Mouse (Mus musculus) heart, postnatal 14 days (tissue): Measurements from ENCODE around the gene Alad. TPM values are rescaled to one million over a fixed set of nuclear protein-coding genes. Genes with fewer than 3 reads are reported as not detected.
A peak's percentile ranks its signal among the peaks of the same experiment; 100 is the strongest.
"Not testable (repeated sequence)": the region's sequence is repeated elsewhere in the genome, so short reads cannot be mapped to it uniquely, and the experiment has no call there.

Experiments used
- DNase-seq, 2 experiments: peaks; one replicate each; pipeline ENCODE4 v3.0.0; 2021 to 2022
- intact Hi-C: fragments of 180-260 bp; cut with DNase I; formaldehyde crosslinking; loops from one replicate; pipeline ENCODE4 v1.15.1; 2025
- total RNA-seq, 2 experiments: library from RNA; stranded (reverse); gene quantifications; 2 replicates each; pipeline ENCODE4 v1.2.3; 2021

The Alad gene
- total RNA-seq, 2 experiments from 2014 or later: 46.5 to 47.9 TPM

DNA sequence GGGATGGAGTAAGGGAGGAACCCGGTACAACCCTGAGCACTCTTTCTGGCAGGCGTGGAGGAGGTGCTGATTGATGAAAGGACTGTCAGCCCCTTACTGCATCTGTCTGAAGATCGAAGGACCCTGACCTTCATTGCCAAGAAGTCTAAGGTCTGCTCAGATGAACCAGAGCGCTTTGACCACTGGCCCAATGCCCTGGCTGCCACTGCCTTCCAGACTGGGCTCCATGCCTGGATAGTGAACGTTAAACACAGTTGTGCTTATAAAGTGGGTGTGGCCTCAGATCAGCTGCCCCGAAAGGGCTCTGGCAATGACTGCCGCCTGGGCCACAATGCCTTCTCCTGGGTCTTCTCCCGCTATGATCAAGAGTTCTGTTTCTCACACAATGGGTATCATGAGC, 23.8 kb downstream of the Alad start:
- DNase-seq: peak; percentile 54 to 73
- intact Hi-C loops: no loop called here

DNA sequence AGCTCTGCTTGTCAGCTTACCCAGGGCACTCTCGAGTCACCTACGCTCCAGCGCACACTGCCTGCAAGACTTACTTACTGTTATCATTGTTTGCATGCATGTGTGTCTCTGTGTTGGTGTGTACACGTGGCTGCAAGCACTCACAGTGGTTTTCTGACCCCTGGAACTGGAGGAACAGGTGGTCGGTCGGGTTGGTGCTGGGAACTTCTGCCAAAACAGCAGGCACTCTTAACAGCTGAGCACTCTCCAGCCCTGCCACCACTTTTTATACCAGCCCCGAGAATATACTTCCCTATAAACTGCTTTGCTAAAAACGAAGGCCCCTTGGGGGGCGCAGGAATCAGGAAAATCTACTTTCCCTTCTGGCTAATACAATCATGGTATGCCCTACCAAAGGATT, 25.5 kb downstream of the Alad start:
- intact Hi-C loops: no loop called here
- DNase-seq: no peak

DNA sequence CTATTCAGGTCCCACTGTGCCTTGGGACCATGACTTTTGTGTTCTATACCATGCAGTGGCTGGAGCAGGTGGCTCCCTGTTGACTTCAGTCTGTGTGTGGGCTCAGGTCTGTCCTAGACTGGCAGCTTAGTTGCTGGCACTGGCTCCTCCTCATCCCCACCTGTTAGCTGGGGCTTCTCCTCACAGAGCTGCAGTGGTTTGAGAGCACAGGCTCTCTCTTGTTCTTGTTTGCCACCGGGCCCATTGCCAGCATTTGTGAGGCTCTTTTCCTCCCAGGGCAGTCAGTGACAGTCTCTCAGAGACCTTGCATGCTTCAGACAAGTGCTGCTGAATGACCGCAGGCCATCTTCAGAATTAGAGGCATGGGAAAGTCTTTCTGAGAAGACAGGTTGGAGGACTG, 27.0 kb downstream of the Alad start:
- intact Hi-C loops: no loop called here
- DNase-seq: no peak

DNA sequence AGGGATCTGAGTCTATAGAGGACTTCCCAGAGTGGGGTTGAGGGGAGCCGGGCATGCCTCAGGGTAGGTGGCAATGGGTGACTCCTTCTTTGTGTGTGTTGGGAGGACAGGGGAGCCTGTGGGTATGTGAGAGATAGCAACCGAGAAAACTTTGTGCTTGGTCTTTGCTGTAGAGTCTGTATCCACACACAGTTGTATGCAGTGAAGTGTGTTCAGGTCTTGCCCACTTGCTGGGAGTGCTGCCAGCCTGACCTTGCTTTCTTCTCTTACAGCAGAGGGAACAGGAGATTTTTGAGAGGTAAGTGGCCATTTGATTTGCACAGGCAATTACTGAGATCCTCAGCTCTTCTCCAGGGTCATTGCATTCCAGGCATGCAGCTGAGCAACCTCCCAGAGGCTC, 31.8 kb downstream of the Alad start:
- intact Hi-C loops: no loop called here
- DNase-seq: no peak

DNA sequence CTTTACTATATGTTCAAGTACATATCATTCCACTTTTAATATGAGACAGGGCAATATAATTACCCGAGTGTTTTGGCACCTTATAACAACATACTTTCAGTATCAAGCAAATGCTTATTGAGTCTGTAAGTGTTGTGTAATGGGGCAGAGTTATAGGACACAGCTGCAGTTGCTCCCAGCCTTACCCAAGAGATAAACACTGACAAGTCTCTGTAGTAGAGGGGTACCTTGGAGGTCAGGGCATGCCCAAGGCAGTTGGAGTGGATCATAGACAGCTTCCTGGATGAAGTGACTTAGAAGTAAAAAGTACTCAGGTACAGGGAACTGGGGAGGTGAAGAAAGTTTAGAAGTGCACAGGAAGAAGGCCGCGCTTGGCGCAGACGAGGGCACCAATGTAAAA, 32.5 kb downstream of the Alad start:
- intact Hi-C loops: no loop called here
- no peak for DNase-seq

DNA sequence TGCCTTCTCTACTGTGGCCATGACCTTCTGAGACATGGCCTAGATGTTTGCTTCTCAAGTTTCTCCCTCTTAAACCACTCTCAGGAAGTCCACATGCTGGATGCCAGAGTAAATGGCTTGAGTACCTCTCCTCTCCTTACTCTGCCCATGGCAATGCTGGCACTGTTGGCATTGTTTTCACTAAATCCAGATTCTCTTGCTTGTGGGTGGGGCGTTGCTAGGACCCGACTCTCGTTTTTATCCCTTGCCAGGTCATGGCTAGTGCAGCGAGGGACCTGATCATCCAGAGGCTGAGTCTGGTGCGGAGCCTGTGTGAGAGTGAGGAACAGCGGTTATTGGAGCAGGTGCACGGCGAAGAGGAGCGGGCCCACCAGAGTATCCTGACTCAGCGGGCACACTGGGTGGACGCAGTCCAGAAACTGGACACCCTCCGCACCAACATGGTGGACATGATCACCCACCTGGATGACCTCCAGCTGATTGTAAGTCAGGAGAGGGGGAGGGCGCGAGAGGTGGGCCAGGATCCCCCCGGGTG, 33.5 kb downstream of the Alad start:
- DNase-seq: no peak
- intact Hi-C loops: no loop called here

DNA sequence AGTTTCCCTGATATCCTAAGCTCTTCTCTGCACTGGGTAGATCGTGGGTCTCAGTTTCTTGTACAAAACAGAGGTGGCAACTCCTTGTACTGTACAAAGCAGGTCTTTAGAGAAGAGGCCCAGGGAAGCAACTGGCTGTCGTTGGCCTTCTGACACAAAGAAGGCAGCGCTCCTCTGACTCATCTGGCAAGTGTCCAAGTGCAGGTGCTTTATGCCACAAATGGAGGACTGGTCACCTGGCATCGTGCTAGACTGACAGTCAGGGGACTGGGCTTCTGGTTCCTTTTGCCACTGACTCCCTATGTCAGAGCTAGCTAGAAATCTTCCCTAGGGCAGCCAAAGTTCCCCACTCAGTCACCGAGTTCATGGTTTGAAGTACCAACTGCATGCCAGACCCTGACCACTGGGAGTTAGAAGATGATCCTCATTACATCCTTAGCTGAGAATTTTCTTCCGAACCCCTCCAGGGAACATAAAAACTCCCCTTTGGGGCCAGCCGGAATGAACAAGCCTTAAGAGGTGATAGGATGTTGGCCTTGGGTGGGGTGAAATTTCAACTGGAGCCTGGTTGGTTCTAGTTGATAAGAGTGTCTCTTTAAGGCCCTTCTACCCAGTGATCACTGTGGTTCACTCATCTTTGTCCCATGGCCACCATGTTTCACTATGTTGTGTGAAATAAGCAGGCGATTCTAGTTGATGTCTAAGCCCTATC, 34.1 kb downstream of the Alad start:
- no peak for DNase-seq
- intact Hi-C loops: no loop called here

DNA sequence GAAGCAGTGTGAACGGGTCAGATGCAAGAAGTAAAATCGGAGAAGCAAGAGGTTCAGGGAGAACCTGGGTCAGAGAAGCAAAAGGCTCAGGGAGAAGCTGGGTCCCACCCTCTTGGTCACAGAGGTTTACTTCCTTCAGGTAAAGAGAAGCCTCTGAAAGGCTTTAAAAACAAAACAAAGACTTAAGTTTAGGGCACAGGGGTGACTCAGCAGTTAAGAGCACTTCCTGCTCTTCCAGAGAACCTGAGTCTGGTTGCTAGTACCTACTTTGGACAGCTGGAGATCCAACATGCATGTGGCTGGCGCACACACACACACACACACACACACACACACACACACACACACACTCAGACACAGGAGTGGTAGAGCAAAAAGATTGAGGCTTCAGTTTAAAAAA, 34.8 kb downstream of the Alad start:
- intact Hi-C loops: no loop called here
- DNase-seq: no peak

DNA sequence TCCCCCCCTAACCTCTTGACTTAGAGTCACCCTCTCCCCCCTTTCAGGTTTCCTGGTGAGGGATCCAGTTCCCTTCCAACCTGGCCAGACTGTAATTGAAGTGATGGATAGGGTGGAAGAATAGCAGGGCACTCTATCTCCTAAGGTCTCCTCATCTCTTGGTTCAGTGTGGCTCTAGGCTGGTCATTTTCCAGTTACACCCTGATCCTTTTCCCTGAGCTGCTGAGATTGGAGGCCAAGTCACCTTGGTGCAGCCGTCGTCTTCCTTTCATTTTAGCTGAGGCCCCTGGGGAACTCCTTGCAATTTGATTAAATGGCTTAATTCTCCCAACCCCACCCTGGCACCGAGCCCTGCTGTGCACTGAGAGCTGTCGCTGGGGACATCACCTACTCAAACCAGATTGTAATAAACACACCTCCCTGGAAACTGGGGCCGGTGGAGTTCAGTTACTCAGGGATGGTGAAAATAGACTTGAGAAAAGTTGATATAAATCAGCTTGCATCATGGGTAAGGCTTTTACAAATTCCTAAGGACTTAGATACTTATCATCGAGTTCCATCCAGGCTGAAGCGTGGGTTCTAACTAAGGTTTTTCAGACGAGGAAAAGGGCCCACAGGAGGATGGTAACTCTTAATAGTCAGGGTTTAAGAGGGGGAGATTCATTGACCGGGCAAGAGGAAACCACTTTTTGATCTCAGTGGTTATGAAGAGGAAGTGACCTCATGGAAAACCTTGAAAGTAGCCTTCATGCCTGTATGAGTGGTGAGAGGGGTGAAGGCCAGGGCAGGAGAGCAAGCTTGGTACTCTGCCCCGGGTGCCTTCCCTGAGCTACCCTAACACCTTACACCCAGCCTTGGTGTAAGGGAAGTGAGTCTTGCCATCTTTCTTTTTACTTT, 38.8 kb downstream of the Alad start:
- no peak for DNase-seq
- intact Hi-C loops: no loop called here

DNA sequence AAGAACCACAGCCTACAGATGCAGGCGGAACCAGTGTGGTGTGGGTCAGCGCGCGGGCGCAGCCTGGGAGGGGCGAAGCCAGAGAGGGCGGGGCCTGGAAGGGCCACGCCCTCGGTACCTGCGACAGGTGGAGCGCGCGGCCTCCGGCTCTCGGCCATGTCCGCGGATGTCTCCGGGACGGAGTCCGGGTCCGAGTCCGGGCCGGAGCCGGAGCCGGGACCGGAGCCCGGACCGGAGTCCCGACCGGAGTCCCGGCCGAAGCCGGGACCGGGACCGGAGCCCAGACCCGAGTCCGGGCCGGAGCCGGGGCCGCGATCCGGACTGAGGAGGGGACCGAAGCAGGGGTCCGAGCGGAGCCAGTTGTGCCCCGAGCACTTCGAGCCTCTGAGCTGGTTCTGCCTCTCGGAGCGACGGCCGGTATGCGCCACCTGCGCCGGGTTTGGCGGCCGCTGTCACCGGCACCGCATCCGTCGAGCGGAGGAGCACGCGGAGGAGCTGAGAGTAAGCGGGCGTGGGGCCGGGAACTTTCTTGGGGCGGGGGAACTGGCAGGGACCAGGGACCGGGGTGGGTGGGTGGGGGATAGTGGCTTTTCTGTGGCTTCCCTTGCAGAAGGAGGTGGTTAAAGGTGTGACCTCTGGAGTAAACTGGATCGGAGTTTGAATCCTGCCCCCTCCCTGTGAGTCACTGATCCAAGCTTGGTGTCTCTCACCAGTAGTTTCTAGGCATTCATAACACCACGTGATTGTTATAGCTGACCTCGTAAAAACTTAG, 39.6 kb downstream of the Alad start, which contains the start of gene Bspry:
Gene Bspry, plus strand, starts transcription at position 117 of the 772 bp plus-strand sequence.
- DNase-seq: peak; percentile 24 to 27
- intact Hi-C loops: no loop called here

DNA sequence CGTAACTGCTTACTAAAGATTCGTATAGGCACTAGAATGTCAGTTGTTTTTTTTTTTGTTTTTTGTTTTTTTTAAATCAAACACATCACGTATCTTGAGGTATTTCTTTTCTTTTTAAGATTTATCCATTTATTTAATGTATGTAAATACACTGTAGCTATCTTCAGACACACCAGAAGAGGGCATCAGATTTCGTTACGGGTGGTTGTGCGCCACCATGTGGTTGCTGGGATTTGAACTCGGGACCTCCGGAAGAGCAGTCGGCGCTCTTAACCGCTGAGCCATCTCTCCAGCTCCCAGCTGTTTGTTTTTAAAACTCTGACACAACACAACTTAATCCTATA, 40.2 kb downstream of the Alad start:
- intact Hi-C loops, DNase-seq: not testable (repeated sequence)

DNA sequence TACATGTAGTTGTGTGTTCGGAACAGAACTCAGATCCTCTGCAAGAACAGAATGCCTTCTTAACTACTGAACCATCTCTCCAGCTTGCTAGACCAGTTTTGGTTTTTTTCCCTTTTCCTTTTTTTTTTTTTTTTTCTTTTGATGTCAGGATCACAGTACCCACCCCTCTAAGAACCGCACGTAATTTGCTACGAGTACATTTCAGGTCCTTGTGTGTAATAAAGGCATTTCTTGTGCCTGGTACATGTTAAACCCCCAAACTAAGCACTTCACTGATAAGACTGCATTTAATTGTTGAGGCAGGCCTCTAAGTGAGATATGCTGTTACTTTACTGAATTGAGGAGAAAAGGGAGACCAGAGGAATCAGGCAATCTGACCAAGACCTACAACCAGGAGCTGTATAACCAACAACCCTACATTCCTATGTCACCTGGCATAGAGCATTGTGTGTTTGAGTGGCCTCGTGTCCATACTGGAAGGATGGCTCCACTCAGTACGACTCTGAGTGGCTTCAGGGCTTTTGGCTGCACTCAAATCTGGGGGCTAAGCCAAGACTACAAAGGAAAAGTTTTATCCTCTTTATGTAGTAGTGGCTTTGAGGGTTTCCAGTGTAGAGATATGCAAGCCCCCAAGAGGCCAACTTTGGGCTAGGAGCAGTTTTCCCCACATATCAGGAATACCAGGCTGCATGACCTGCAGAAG, 42.0 kb downstream of the Alad start:
- no peak for DNase-seq
- intact Hi-C loops: no loop called here

DNA sequence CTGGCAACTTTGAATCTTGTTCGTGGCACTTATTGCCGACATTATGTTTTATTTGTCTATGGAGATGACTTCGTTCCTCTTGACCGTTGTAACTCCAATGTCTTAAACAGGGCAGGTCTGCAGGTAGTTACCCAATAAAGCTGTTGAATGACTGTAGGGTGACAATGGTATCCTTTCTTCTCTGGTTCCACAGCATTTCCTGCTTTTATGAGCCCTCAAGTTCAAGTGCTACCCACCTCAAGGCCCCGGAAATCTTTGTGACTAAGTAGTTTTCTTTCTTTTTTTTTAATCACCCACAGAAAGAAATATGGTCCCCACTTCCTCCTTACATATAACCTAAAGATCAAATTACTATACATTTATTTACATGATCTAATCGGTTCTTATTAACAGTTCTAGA, 43.9 kb downstream of the Alad start:
- intact Hi-C loops: no loop called here
- no peak for DNase-seq

DNA sequence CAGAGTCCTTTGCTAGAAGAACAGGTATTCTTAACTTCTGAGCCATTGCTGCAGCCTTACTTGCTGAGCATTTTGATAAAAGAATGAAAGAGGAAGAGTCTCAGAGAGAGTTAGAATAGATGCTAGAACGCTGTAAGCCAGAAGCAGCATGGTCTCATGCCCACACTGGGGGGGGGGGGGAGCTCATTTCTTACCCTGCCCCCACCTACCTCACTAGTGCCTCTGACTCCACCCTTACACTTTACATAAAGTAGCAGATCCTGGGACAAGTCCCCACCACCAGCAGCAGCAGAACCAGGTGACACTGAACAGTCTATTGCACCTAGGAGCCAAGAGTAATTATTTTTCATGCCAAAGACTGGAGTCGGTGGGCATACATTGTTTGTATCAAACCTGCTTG, 44.6 kb downstream of the Alad start:
- DNase-seq: no peak
- intact Hi-C loops: no loop called here

DNA sequence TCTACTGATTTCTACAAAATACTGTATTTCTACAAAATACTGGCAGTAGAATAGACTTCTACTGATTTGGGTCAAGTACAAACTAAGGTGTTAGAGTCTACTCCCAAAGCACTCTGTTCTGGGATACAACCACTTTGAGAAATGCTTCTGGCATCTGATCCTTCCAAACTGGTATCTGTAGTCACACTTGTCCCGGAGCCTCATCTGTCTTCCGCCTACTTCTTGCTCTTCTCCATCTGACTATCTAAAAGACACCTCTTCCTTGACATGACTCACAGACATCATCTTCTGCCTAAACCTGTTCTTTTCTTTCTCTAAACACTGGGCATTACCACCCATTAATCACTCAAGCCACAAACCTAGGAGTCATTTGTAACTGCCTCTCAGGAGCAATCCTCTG, 47.6 kb downstream of the Alad start:
- DNase-seq: no peak
- intact Hi-C loops: no loop called here

DNA sequence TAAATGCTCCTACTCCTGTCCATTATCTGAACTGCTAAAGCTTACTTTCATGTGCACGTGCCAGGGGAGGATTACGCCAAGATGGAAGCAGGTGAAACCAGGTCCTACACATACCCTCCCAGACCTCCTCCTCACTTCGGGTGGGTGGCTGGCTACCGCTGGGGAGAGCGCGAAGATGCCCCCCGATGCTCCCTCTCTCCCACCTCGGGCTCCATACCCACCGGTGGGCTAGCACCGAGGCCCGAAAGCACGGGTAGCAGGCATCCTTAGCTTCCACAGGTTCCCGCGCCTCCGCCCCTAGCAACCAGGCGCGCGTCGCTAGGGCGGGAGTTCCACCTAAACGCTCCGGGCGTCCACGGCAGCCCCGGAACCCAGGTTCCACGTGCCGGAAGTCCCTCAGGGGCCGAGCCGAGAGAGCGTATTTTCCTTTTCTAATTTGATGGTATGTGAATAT, 49.1 kb downstream of the Alad start, which contains the start of gene Wdr31:
Gene Wdr31, minus strand, starts transcription at position 299 of the 454 bp plus-strand sequence.
- DNase-seq: peak; percentile 68 to 86
- intact Hi-C loops: no loop called here

DNA sequence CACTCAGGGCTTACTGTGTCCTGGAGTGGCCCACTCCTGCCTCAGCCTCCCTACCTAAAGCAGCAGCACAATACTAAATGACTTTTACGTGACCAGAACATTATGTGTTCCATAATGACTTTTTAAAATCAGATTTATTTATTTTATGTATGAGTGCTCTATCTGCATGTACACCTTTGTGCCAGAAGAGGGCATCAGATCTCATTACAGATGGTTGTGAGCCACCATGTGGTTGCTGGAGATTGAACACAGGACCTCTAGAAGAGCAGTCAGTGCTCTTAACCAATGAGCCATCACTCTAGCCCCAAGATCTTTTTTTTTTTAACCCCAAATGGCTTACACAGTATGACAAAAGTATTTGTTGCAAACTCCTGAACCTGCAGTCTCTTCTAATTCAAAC, 51.6 kb downstream of the Alad start:
- no peak for DNase-seq
- intact Hi-C loops: no loop called here

DNA sequence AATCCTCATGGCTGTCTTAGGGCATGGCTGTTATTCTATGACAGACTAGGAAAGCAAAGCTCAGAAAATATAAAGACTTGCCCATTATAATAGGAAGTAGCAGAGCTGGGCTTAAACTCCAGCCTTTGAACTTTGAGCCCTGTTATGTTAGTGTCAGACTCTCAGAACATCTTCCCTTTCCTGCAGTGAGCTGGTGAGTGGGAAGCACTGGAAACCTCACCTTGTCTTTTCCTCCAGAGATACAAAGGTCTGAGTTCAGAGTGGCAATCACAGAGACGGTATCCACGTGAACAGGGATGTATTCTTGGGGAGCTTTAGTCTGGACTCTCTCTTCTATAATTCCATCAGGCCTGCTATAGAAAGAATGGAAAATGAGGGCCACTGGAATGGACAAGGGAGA, 56.6 kb downstream of the Alad start:
- no peak for DNase-seq
- intact Hi-C loops: no loop called here

DNA sequence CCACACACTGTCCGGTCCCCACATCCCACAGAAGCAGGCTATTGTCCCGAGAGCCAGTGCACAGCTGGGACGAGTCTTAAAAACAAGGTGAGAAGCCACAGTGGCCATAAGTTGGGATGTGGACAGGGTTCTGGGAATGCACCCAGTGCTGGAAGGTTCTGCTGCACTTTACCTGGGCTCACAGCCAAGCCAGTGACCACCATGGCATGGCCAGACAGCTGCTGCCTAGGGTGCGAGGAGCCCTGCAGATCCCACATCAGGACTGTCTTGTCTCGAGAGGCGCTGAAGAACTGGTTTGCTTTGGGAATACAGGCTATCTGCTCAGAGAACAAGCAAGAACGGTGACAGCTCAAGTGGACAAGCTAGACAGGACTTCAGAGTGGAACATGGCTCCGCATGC, 59.4 kb downstream of the Alad start:
- DNase-seq: no peak
- intact Hi-C loops: no loop called here
